Mouse (Mus musculus): Measurements from ENCODE around the gene Tmem235.

GRCm38 (mm10) chr11:117874419-117874818 is 13.9 kb downstream of the Tmem235 start:
- TF ChIP-seq CTCF (IDR thresholded peaks at IDR 0.05; ENCODE audit: extremely low read depth, insufficient read depth, low read length), result peak; percentile 33
- TF ChIP-seq POLR2A (IDR thresholded peaks at IDR 0.05; ENCODE audit: extremely low read depth, insufficient read depth, low read length), result no peak

All from cortical plate, adult 2 months (tissue).